Mouse (Mus musculus) lung, adult 2 months (tissue): ENCODE results near the gene Gm40460.

Source experiments
- CTCF ChIP-seq: fragments of 200-500 bp; IDR thresholded peaks from 2 replicates; pipeline ENCODE4 v1.5.1; 2011; ENCODE audit warnings: mild to moderate bottlenecking, low read length, control low read depth; ENCODE audit not compliant: insufficient read depth
- POLR2A ChIP-seq: fragments of 200-500 bp; IDR thresholded peaks from 2 replicates; pipeline ENCODE4 v1.6.1; 2011; ENCODE audit warnings: low read depth, mild to moderate bottlenecking, control low read depth, low read length, borderline replicate concordance; ENCODE audit errors: extremely low read depth

- 0 out of 2 replicates have a peak, but pooled peaks have one; percentile 6 for TF ChIP-seq CTCF
- no peak for TF ChIP-seq POLR2A
These were observed 8.9 kb upstream of the Gm40460 start for GRCm38 (mm10) chr7:142249824-142250223.
